Mouse (Mus musculus) MEL (cell line): ENCODE measurements around the gene Atp6v0e. TPM values are rescaled to one million over a fixed set of nuclear protein-coding genes. Genes with fewer than 3 reads are reported as not detected.

Source experiments
- DNase-seq: peaks from one replicate; pipeline ENCODE4 v3.0.0; 2011; ENCODE audit warnings: low read depth, low spot score
- H3K27ac ChIP-seq: 2 replicates; pipeline ENCODE4 v1.5.1; 2012; ENCODE audit warnings: low read depth, mild to moderate bottlenecking, control low read depth, low read length, moderate library complexity; ENCODE audit not compliant: control insufficient read depth
- H3K27me3 ChIP-seq, 2 experiments: fragments of 150-350 bp in 1 of 2; sonication (generic) in 1 of 2; 2 replicates each; pipeline ENCODE4 v1.6.1; 2012; ENCODE audit warnings: low read length in 2 of 2, mild to moderate bottlenecking in 2 of 2, improper control_type of control experiment in 1 of 2, moderate library complexity in 1 of 2; ENCODE audit not compliant: insufficient read depth in 2 of 2, control insufficient read depth in 1 of 2
- H3K36me3 ChIP-seq, 2 experiments: 2 replicates each; pipeline ENCODE4 v1.6.1; 2012 to 2014; ENCODE audit warnings: low read length in 2 of 2, improper control_type of control experiment in 1 of 2, inconsistent platforms in 1 of 2, mild to moderate bottlenecking in 1 of 2; ENCODE audit not compliant: insufficient read depth in 2 of 2, control insufficient read depth in 1 of 2
- H3K4me1 ChIP-seq, 2 experiments: fragments of 150-350 bp in 1 of 2; sonication (generic) in 1 of 2; 2 replicates each; pipeline ENCODE4 v1.6.1; 2012; ENCODE audit warnings: low read length in 2 of 2, improper control_type of control experiment in 1 of 2, mild to moderate bottlenecking in 1 of 2; ENCODE audit not compliant: insufficient read depth in 2 of 2, control insufficient read depth in 1 of 2
- H3K4me3 ChIP-seq, 2 experiments: fragments of 150-350 bp in 1 of 2; sonication (generic) in 1 of 2; 2 replicates each; pipeline ENCODE4 v1.5.1; 2012; ENCODE audit warnings: low read depth in 2 of 2, low read length in 2 of 2, mild to moderate bottlenecking in 2 of 2, moderate library complexity in 2 of 2, control low read depth in 1 of 2, improper control_type of control experiment in 1 of 2; ENCODE audit not compliant: control insufficient read depth in 1 of 2, insufficient read depth in 1 of 2
- H3K79me2 ChIP-seq: 2 replicates; pipeline ENCODE4 v1.6.1; 2012; ENCODE audit warnings: mild to moderate bottlenecking, low read length, moderate library complexity; ENCODE audit not compliant: control insufficient read depth, poor library complexity, insufficient read depth
- H3K9ac ChIP-seq: 2 replicates; pipeline ENCODE4 v1.6.1; 2012; ENCODE audit warnings: low read depth, mild to moderate bottlenecking, control low read depth, low read length, moderate library complexity; ENCODE audit not compliant: control insufficient read depth, poor library complexity, severe bottlenecking
- H3K9me3 ChIP-seq: fragments of 150-350 bp; sonication (generic); replicated peaks from 2 replicates; pipeline ENCODE4 v1.6.1; 2012; ENCODE audit warnings: mild to moderate bottlenecking, low read length, improper control_type of control experiment, moderate library complexity; ENCODE audit not compliant: insufficient read depth
- CTCF ChIP-seq, 3 experiments: IDR thresholded peaks in 2 of 3; conservative IDR thresholded peaks in 1 of 3; 2 replicates each; pipeline ENCODE4 v1.5.1; 2011 to 2012; ENCODE audit warnings: low read length in 3 of 3, low read depth in 2 of 3, mild to moderate bottlenecking in 2 of 3, improper control_type of control experiment in 1 of 3, inconsistent platforms in 1 of 3, mixed read lengths in 1 of 3, moderate library complexity in 1 of 3; ENCODE audit not compliant: control insufficient read depth in 1 of 3, insufficient read depth in 1 of 3, poor library complexity in 1 of 3, severe bottlenecking in 1 of 3
- E2F4 ChIP-seq: IDR thresholded peaks from 2 replicates; pipeline ENCODE4 v1.6.1; 2011; ENCODE audit warnings: low read depth, low read length, improper control_type of control experiment, borderline replicate concordance
- EP300 ChIP-seq, 2 experiments: IDR thresholded peaks; 2 replicates each; pipeline ENCODE4 v1.6.1; 2011; ENCODE audit warnings: improper control_type of control experiment in 2 of 2, low read length in 2 of 2, low read depth in 1 of 2, mild to moderate bottlenecking in 1 of 2
- ETS1 ChIP-seq: IDR thresholded peaks from 2 replicates; pipeline ENCODE4 v1.6.1; 2012; ENCODE audit warnings: low read depth, mild to moderate bottlenecking, inconsistent platforms, low read length, improper control_type of control experiment, moderate library complexity
- JUND ChIP-seq: IDR thresholded peaks from 2 replicates; pipeline ENCODE4 v1.6.1; 2011; ENCODE audit warnings: low read depth, mild to moderate bottlenecking, improper control_type of control experiment, low read length
- KAT2A ChIP-seq: conservative IDR thresholded peaks from 2 replicates; pipeline ENCODE4 v1.6.1; 2012; ENCODE audit warnings: low read depth, low read length, improper control_type of control experiment, inconsistent platforms
- MAX ChIP-seq: IDR thresholded peaks from 2 replicates; pipeline ENCODE4 v1.6.1; 2011; ENCODE audit warnings: low read length, improper control_type of control experiment
- MYB ChIP-seq: IDR thresholded peaks from 2 replicates; pipeline ENCODE4 v1.6.1; 2011; ENCODE audit warnings: mild to moderate bottlenecking, low read depth, low read length, improper control_type of control experiment
- MYC ChIP-seq: IDR thresholded peaks from 2 replicates; pipeline ENCODE4 v1.6.1; 2011; ENCODE audit warnings: low read depth, mild to moderate bottlenecking, low read length, improper control_type of control experiment, moderate library complexity
- NELFE ChIP-seq: IDR thresholded peaks from 2 replicates; pipeline ENCODE4 v1.6.1; 2011; ENCODE audit warnings: low read depth, low read length, improper control_type of control experiment
- NRF1 ChIP-seq: IDR thresholded peaks from 2 replicates; pipeline ENCODE4 v1.6.1; 2014; ENCODE audit warnings: low read depth, mild to moderate bottlenecking, inconsistent platforms, low read length, improper control_type of control experiment, moderate library complexity; ENCODE audit not compliant: poor library complexity, insufficient read depth, severe bottlenecking
- POLR2AphosphoS5 ChIP-seq: IDR thresholded peaks from 2 replicates; pipeline ENCODE4 v1.6.1; 2012; ENCODE audit warnings: low read depth, borderline replicate concordance, mild to moderate bottlenecking, inconsistent platforms, low read length, moderate library complexity, mixed read lengths
- RAD21 ChIP-seq: IDR thresholded peaks from 2 replicates; pipeline ENCODE4 v1.6.1; 2011; ENCODE audit warnings: mild to moderate bottlenecking, low read depth, low read length, improper control_type of control experiment
- RCOR1 ChIP-seq: IDR thresholded peaks from 2 replicates; pipeline ENCODE4 v1.6.1; 2012; ENCODE audit warnings: low read depth, mild to moderate bottlenecking, inconsistent platforms, low read length, improper control_type of control experiment
- SMC3 ChIP-seq: IDR thresholded peaks from 2 replicates; pipeline ENCODE4 v1.6.1; 2011; ENCODE audit warnings: low read depth, low read length, improper control_type of control experiment
- TBP ChIP-seq: IDR thresholded peaks from 2 replicates; pipeline ENCODE4 v1.8.0; 2011; ENCODE audit warnings: low read depth, low read length, improper control_type of control experiment
- TCF12 ChIP-seq: IDR thresholded peaks from 2 replicates; pipeline ENCODE4 v1.6.1; 2014; ENCODE audit warnings: low read depth, mild to moderate bottlenecking, inconsistent platforms, low read length, improper control_type of control experiment, moderate library complexity
- USF1 ChIP-seq: IDR thresholded peaks from 2 replicates; pipeline ENCODE4 v1.6.1; 2014; ENCODE audit warnings: low read depth, mild to moderate bottlenecking, inconsistent platforms, low read length, improper control_type of control experiment, moderate library complexity
- USF2 ChIP-seq, 2 experiments: IDR thresholded peaks; 2 replicates each; pipeline ENCODE4 v1.6.1; 2011 to 2012; ENCODE audit warnings: improper control_type of control experiment in 2 of 2, low read length in 2 of 2, borderline replicate concordance in 1 of 2, inconsistent platforms in 1 of 2, low read depth in 1 of 2, mild to moderate bottlenecking in 1 of 2; ENCODE audit not compliant: insufficient read depth in 1 of 2
- ZC3H11A ChIP-seq: IDR thresholded peaks from 2 replicates; pipeline ENCODE4 v1.6.1; 2012; ENCODE audit warnings: low read depth, mild to moderate bottlenecking, inconsistent platforms, low read length, improper control_type of control experiment
- ZKSCAN1 ChIP-seq: IDR thresholded peaks from 2 replicates; pipeline ENCODE4 v1.6.1; 2012; ENCODE audit warnings: low read depth, mild to moderate bottlenecking, inconsistent platforms, low read length, improper control_type of control experiment, moderate library complexity
- ZMIZ1 ChIP-seq: IDR thresholded peaks from 2 replicates; pipeline ENCODE4 v1.6.1; 2012; ENCODE audit warnings: low read depth, mild to moderate bottlenecking, inconsistent platforms, low read length, improper control_type of control experiment, moderate library complexity
- ZNF384 ChIP-seq: IDR thresholded peaks from 2 replicates; pipeline ENCODE4 v1.6.1; 2012; ENCODE audit warnings: low read depth, mild to moderate bottlenecking, inconsistent platforms, low read length, improper control_type of control experiment
- polyA plus RNA-seq, 2 experiments: library from polyadenylated mRNA; stranded (reverse) in 1 of 2; unstranded in 1 of 2; fragments of >175 nt in 1 of 2; fragments of >200 nt in 1 of 2; gene quantifications; 2 replicates each; pipeline versions ENCODE4 v1.2.1 to v1.2.4; 2012; ENCODE audit warnings: low replicate concordance in 2 of 2, low read depth in 1 of 2; ENCODE audit not compliant: insufficient read length in 2 of 2, insufficient read depth in 1 of 2, missing spikeins in 1 of 2
- total RNA-seq: library from RNA; depleted of rRNA; stranded (reverse); fragments of 300-350 nt; gene quantifications from 2 replicates; pipeline ENCODE4 v1.2.3, GENCODE M21; 2012

Atp6v0e gene
- total and polyA plus RNA-seq, 3 experiments = 173 to 200 TPM; not detected in 1

- Histone ChIP-seq H3K9me3 (no peaks in the 10 kb centered on the region), H3K79me2 (no peaks in the 10 kb centered on the region), H3K4me1 (no peaks in the 10 kb centered on the region), H3K36me3 (peaks cover 0 to 1% of the 10 kb centered on the region in 2 experiments; a peak in 2 of 4 replicates), H3K27me3 (no peaks in the 10 kb centered on the region), H3K27ac (no peak overlapping the region), H3K4me3 (no peak overlapping the region), H3K9ac (no peak overlapping the region)
- DNase-seq = no peak
- TF ChIP-seq E2F4 (no peak), ZKSCAN1 (no peak), KAT2A (no peak), ZNF384 (no peak), POLR2AphosphoS5 (no peak), USF1 (no peak), ZMIZ1 (no peak)
Measured at GRCm38 (mm10) chr17:26647283-26647682, 15.7 kb upstream of the Atp6v0e start.

GRCm38 (mm10) chr17:26649565-26649964 lies 13.5 kb upstream of the Atp6v0e start:
- no peak for DNase-seq
- no peaks in the 10 kb centered on the region for H3K27me3 ChIP-seq

DNA sequence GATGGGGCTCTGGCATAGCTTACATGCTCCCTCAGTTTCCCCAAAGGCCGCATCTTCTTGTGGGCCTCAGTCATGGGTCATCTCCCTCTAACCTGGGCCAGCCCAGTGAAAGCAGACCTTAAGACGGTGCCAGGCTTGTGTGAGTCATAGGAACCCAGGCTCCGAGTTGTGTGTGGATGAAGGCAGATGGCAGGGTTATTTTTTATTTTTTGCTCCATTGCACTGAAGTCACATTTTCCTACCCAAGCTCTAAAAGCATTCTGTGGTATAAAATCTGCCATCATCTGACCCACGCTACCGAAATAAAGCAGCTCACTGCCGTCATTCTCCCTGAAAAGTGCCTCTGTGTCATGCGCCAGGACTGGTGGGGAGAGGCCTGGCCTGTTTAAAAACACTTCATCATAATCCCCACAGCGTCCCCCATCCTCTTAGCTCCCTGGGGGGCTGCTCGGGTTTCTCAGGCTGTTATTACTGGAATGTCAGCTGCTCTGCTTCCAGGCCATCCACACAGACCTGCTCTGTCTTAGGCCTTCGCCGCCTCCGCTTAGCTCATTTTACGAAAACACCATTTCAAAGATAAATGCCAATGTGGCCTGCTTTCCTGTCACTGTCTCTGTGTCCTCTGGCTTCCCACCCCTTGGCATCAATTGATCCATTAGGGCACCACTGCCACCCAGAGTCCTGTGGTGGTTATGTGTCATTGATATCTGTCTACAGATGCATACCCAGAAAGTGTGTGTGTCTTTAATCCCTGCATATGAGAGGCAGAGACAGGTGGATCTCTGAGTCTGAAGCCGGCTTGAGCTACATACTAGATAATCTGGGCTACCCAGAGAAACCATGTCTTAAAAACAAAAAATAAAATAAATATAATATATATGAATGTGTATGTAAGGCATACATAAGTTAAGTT lies 12.3 kb upstream of the Atp6v0e start:
- Histone ChIP-seq H3K9me3 (no peaks in the 10 kb centered on the region), H3K79me2 (no peaks in the 10 kb centered on the region), H3K27ac (no peak overlapping the region), H3K4me3 (no peak overlapping the region), H3K27me3 (no peaks in the 10 kb centered on the region), H3K9ac (no peak overlapping the region), H3K4me1 (no peaks in the 10 kb centered on the region), H3K36me3 (peaks cover 0 to 2% of the 10 kb centered on the region in 2 experiments; a peak in 1 of 4 replicates)
- DNase-seq = no peak
- no peak for TF ChIP-seq KAT2A
- TF ChIP-seq NELFE = no peak
- TF ChIP-seq CTCF (IDR thresholded peaks at IDR 0.05 in 2 of 3, conservative IDR thresholded peaks at IDR 0.05 in 1 of 3; ENCODE audit: control insufficient read depth in 1 of 3, insufficient read depth in 1 of 3, low read depth in 2 of 3, low read length in 3 of 3, poor library complexity in 1 of 3, severe bottlenecking in 1 of 3) = no peak; a peak in 1 of 6 replicates
- no peak for TF ChIP-seq JUND
- TF ChIP-seq MAX = no peak
- TF ChIP-seq MYB = no peak
- no peak for TF ChIP-seq ETS1
- TF ChIP-seq NRF1 = no peak
- TF ChIP-seq RAD21 = no peak
- no peak for TF ChIP-seq RCOR1
- no peak for TF ChIP-seq USF1
- no peak for TF ChIP-seq TCF12
- TF ChIP-seq USF2 (IDR thresholded peaks at IDR 0.05; ENCODE audit: borderline replicate concordance in 1 of 2, insufficient read depth in 1 of 2, low read depth in 1 of 2, low read length in 2 of 2) = no peak
- no peak for TF ChIP-seq TBP
- no peak for TF ChIP-seq EP300 (IDR thresholded peaks at IDR 0.05; ENCODE audit: low read depth in 1 of 2, low read length in 2 of 2)

More at GRCm38 (mm10) chr17:26649565-26649964, 13.5 kb upstream of the Atp6v0e start:
- no peak overlapping the region for H3K27ac ChIP-seq
- no peak for TF ChIP-seq ZC3H11A
- TF ChIP-seq SMC3 = peak; percentile 34
- TF ChIP-seq RAD21 = peak; percentile 18
- TF ChIP-seq MYC = no peak
- no peak for TF ChIP-seq EP300 (IDR thresholded peaks at IDR 0.05; ENCODE audit: low read depth in 1 of 2, low read length in 2 of 2)
- TF ChIP-seq USF2 (IDR thresholded peaks at IDR 0.05; ENCODE audit: borderline replicate concordance in 1 of 2, insufficient read depth in 1 of 2, low read depth in 1 of 2, low read length in 2 of 2) = no peak
- TF ChIP-seq ZNF384 = no peak
- peak in 2 of 3 experiments; percentile 22 to 27; a peak in 3 of 6 replicates for TF ChIP-seq CTCF (IDR thresholded peaks at IDR 0.05 in 2 of 3, conservative IDR thresholded peaks at IDR 0.05 in 1 of 3; ENCODE audit: control insufficient read depth in 1 of 3, insufficient read depth in 1 of 3, low read depth in 2 of 3, low read length in 3 of 3, poor library complexity in 1 of 3, severe bottlenecking in 1 of 3)
- H3K9me3 ChIP-seq = no peaks in the 10 kb centered on the region
- peaks cover 0 to 2% of the 10 kb centered on the region in 2 experiments; a peak in 2 of 4 replicates for H3K36me3 ChIP-seq
- no peaks in the 10 kb centered on the region for H3K79me2 ChIP-seq
- no peak overlapping the region for H3K9ac ChIP-seq
- H3K4me3 ChIP-seq = no peak overlapping the region
- H3K4me1 ChIP-seq = no peaks in the 10 kb centered on the region
